Mouse (Mus musculus) embryonic facial prominence, embryonic 15.5 days (tissue): ENCODE data around the gene Olfr262. TPM values are rescaled to one million over a fixed set of nuclear protein-coding genes. Genes with fewer than 3 reads are reported as not detected.
"Not testable (repeated sequence)": the region's sequence is repeated elsewhere in the genome, so short reads cannot be mapped to it uniquely, and the experiment has no call there.

Experiments
- ATAC-seq: fragments of 200-750 bp; cut with Nextera tagmentation; 2 replicates; pipeline ENCODE4 v1.8.0; 2017; ENCODE audit warnings: low read depth, moderate TSS enrichment; ENCODE audit not compliant: insufficient number of reproducible peaks, low FRiP score, low TSS enrichment
- H3K27ac ChIP-seq: fragments of 300-500 bp; sonication (generic); replicated peaks from 2 replicates; pipeline ENCODE4 v1.5.1; 2015; ENCODE audit warnings: mild to moderate bottlenecking, inconsistent platforms
- H3K27me3 ChIP-seq: fragments of 300-500 bp; sonication (generic); 2 replicates; pipeline ENCODE4 v1.6.1; 2015; ENCODE audit warnings: inconsistent platforms
- H3K36me3 ChIP-seq: fragments of 300-500 bp; sonication (generic); 2 replicates; pipeline ENCODE4 v1.6.1; 2015; ENCODE audit warnings: mild to moderate bottlenecking, inconsistent platforms
- H3K4me1 ChIP-seq: fragments of 300-500 bp; sonication (generic); 2 replicates; pipeline ENCODE4 v1.6.1; 2015; ENCODE audit warnings: inconsistent platforms
- H3K4me2 ChIP-seq: fragments of 300-500 bp; sonication (generic); replicated peaks from 2 replicates; pipeline ENCODE4 v1.6.1; 2015; ENCODE audit warnings: mild to moderate bottlenecking, inconsistent platforms
- H3K4me3 ChIP-seq: fragments of 300-500 bp; sonication (generic); replicated peaks from 2 replicates; pipeline ENCODE4 v1.5.1; 2015; ENCODE audit warnings: mild to moderate bottlenecking, inconsistent platforms
- H3K9ac ChIP-seq: fragments of 300-500 bp; sonication (generic); 2 replicates; pipeline ENCODE4 v1.6.1; 2015; ENCODE audit warnings: inconsistent platforms
- H3K9me3 ChIP-seq: fragments of 300-500 bp; sonication (generic); replicated peaks from 2 replicates; pipeline ENCODE4 v1.6.1; 2016; ENCODE audit warnings: inconsistent platforms
- WGBS: fragments of 180-500 bp; shearing (Covaris S2); methylation state at CpG from one replicate; pipeline ENCODE4 v1.1.7; 2015; 5-methylcytosine and 5-hydroxymethylcytosine counted together
- polyA plus RNA-seq: library from polyadenylated mRNA; unstranded; fragments of >200 nt; fragmentation: Nextera tagmentation; extraction: Ambion mirVana; gene quantifications from 2 replicates; pipeline ENCODE4 v1.2.1, GENCODE M21; 2015

Gene Olfr262
- polyA plus RNA-seq: not detected in 2 replicates

GRCm38 (mm10) chr19:12241559-12241958 is at the start of gene Olfr262:
Gene Olfr262, minus strand, starts transcription at chr19:12241659.
- Histone ChIP-seq H3K4me3 (no peak within 1 kb of the TSS), H3K9me3 (no peaks in the 10 kb centered on the region), H3K36me3 (no peaks in the 10 kb centered on the region), H3K4me2 (no peak within 1 kb of the TSS), H3K4me1 (no peaks in the 10 kb centered on the region), H3K27ac (no peak within 1 kb of the TSS), H3K9ac (no peak within 1 kb of the TSS), H3K27me3 (no peaks in the 10 kb centered on the region)
- no peak for ATAC-seq
- WGBS: 81% methylated on average over 1 of the region's 1 CpGs

GRCm38 (mm10) chr19:12279554-12279953 is 38.1 kb upstream of the Olfr262 start, which contains the start of gene Olfr1434:
Gene Olfr1434, plus strand, starts transcription at chr19:12279854.
- H3K4me3 ChIP-seq: no peak within 1 kb of the TSS
- H3K9me3 ChIP-seq: no peaks in the 10 kb centered on the region
- H3K27ac ChIP-seq: no peak within 1 kb of the TSS
- ATAC-seq: no peak
- H3K27me3 ChIP-seq: no peaks in the 10 kb centered on the region
- H3K9ac ChIP-seq: no peak within 1 kb of the TSS
- 63% methylated on average over 2 of the region's 2 CpGs for WGBS
- no peaks in the 10 kb centered on the region for H3K36me3 ChIP-seq
- H3K4me1 ChIP-seq: no peaks in the 10 kb centered on the region
- H3K4me2 ChIP-seq: no peak within 1 kb of the TSS

- no peaks in the 10 kb centered on the region for H3K36me3 ChIP-seq
- H3K4me1 ChIP-seq: no peaks in the 10 kb centered on the region
- WGBS: 33% methylated on average over 1 of the region's 1 CpGs
- H3K4me3 ChIP-seq: no peak within 1 kb of the TSS
- H3K27ac ChIP-seq: no peak within 1 kb of the TSS
- H3K9ac ChIP-seq: no peak within 1 kb of the TSS
- H3K27me3 ChIP-seq: no peaks in the 10 kb centered on the region
- H3K4me2 ChIP-seq: no peak within 1 kb of the TSS
- no peaks in the 10 kb centered on the region for H3K9me3 ChIP-seq
- no peak for ATAC-seq
These were observed 19.3 kb upstream of the Olfr262 start, which contains the start of gene Olfr235 for GRCm38 (mm10) chr19:12260732-12261131. Gene Olfr235, plus strand, starts transcription at chr19:12261032.

- H3K4me3 ChIP-seq, H3K27me3 ChIP-seq, ATAC-seq, H3K36me3 ChIP-seq, H3K27ac ChIP-seq, H3K9ac ChIP-seq, H3K4me1 ChIP-seq, H3K9me3 ChIP-seq, H3K4me2 ChIP-seq: not testable (repeated sequence)
These were observed 9.0 kb downstream of the Olfr262 start, which contains the start of gene Olfr1432 for GRCm38 (mm10) chr19:12232496-12232895. Gene Olfr1432, minus strand, starts transcription at chr19:12232596.

- ATAC-seq: no peak
- H3K9me3 ChIP-seq: no peaks in the 10 kb centered on the region
- H3K4me2 ChIP-seq: no peak within 1 kb of the TSS
- no peak within 1 kb of the TSS for H3K9ac ChIP-seq
- no peak within 1 kb of the TSS for H3K4me3 ChIP-seq
- no peak within 1 kb of the TSS for H3K27ac ChIP-seq
- no peaks in the 10 kb centered on the region for H3K4me1 ChIP-seq
- no peaks in the 10 kb centered on the region for H3K27me3 ChIP-seq
- H3K36me3 ChIP-seq: no peaks in the 10 kb centered on the region
- WGBS: 59% methylated on average over 1 of the region's 1 CpGs
These were observed 41.1 kb downstream of the Olfr262 start, which contains the start of gene Olfr1431 for GRCm38 (mm10) chr19:12200334-12200733. Gene Olfr1431, plus strand, starts transcription at chr19:12200634.

GRCm38 (mm10) chr19:12199076-12199475 is 42.4 kb downstream of the Olfr262 start:
- not testable (repeated sequence) for H3K36me3 ChIP-seq, H3K9me3 ChIP-seq, ATAC-seq, H3K9ac ChIP-seq, H3K4me2 ChIP-seq, H3K27me3 ChIP-seq, H3K4me1 ChIP-seq, H3K4me3 ChIP-seq, H3K27ac ChIP-seq
- WGBS: 80% methylated on average over 4 of the region's 4 CpGs

Other genes starting within 250 kb of the Olfr262 start
- 0.04 TPM in 1 of 2 replicates, not detected in the other for gene Olfr1423, start 200.3 kb downstream of the Olfr262 start, polyA plus RNA-seq
- gene Olfr1424, start 179.0 kb downstream of the Olfr262 start, polyA plus RNA-seq: not detected in 2 replicates
- gene Olfr1425, start 163.9 kb downstream of the Olfr262 start, polyA plus RNA-seq: not detected in 2 replicates
- gene Olfr1426, start 149.6 kb downstream of the Olfr262 start, polyA plus RNA-seq: not detected in 2 replicates
- gene Olfr1427, start 138.3 kb downstream of the Olfr262 start, polyA plus RNA-seq: 0.09 TPM in 1 of 2 replicates, not detected in the other
- gene Olfr1428, start 125.8 kb downstream of the Olfr262 start, polyA plus RNA-seq: not detected in 2 replicates
- gene Olfr76, start 118.5 kb downstream of the Olfr262 start, polyA plus RNA-seq: not detected in 2 replicates
- 0.12 and 0.13 TPM in 2 replicates for gene Olfr1555-ps1, start 71.5 kb downstream of the Olfr262 start, polyA plus RNA-seq
- gene Olfr1431, start 41.0 kb downstream of the Olfr262 start, polyA plus RNA-seq: not detected in 2 replicates
- gene Olfr1432, start 9.1 kb downstream of the Olfr262 start, polyA plus RNA-seq: not detected in 2 replicates
- 0.28 TPM in 1 of 2 replicates, not detected in the other for gene Olfr235, start 19.4 kb upstream of the Olfr262 start, polyA plus RNA-seq
- gene Olfr1434, start 38.2 kb upstream of the Olfr262 start, polyA plus RNA-seq: 0.27 TPM in 1 of 2 replicates, not detected in the other
- gene Olfr1436, start 57.5 kb upstream of the Olfr262 start, polyA plus RNA-seq: not detected in 2 replicates
- gene Olfr1437, start 83.4 kb upstream of the Olfr262 start, polyA plus RNA-seq: 0.04 and 0.23 TPM in 2 replicates
- gene Olfr1438-ps1, start 94.3 kb upstream of the Olfr262 start, polyA plus RNA-seq: not detected in 2 replicates
- 0.07 TPM in 1 of 2 replicates, not detected in the other for gene Olfr1440, start 145.6 kb upstream of the Olfr262 start, polyA plus RNA-seq
- 0.12 TPM in 1 of 2 replicates, not detected in the other for gene Olfr1441, start 175.8 kb upstream of the Olfr262 start, polyA plus RNA-seq
- not detected in 2 replicates for gene Pfpl, start 186.2 kb upstream of the Olfr262 start, polyA plus RNA-seq
- gene Mpeg1, start 219.1 kb upstream of the Olfr262 start, polyA plus RNA-seq: 0.68 and 0.87 TPM in 2 replicates